Mouse (Mus musculus): ENCODE results near the gene Rassf3. TPM values are rescaled to one million over a fixed set of nuclear protein-coding genes. Genes with fewer than 3 reads are reported as not detected.

Rassf3 gene
- total and polyA plus RNA-seq, 3 experiments = 4.0 to 9.0 (median 7.3) TPM

- in situ Hi-C loops (cut with MboI; ENCODE audit: low pct_ligation_motif_present, low pct_unique_long_range_greater_than_20kb, low sequenced_read_pairs) (no loop called here), dilution Hi-C loops (cut with MboI; ENCODE audit: extremely low pct_ligation_motif_present, extremely low pct_unique_long_range_greater_than_20kb, low sequenced_read_pairs) (no loop called here)
- TF ChIP-seq HCFC1 (IDR thresholded peaks at IDR 0.05; ENCODE audit: low read depth, low read length) (no peak), USF2 (conservative IDR thresholded peaks at IDR 0.05; ENCODE audit: low read depth, low read length) (no peak), USF1 (IDR thresholded peaks at IDR 0.05; ENCODE audit: low read depth, low read length) (no peak), NELFE (IDR thresholded peaks at IDR 0.05; ENCODE audit: low read depth, low read length) (no peak), SMC3 (IDR thresholded peaks at IDR 0.05; ENCODE audit: low read depth, low read length) (no peak), MYC (IDR thresholded peaks at IDR 0.05; ENCODE audit: low read depth, low read length) (no peak), RAD21 (IDR thresholded peaks at IDR 0.05; ENCODE audit: low read depth, low read length) (no peak)
- Histone ChIP-seq H3K4me2 (ENCODE audit: insufficient read depth, low read depth, poor library complexity, severe bottlenecking) (no peak overlapping the region), H3K36me3 (replicated peaks in 1 of 2; ENCODE audit: control insufficient read depth in 1 of 2, insufficient read depth in 1 of 2, low read length in 1 of 2) (no peaks in the 10 kb centered on the region), H3K9me3 (replicated peaks; ENCODE audit: low read length) (no peaks in the 10 kb centered on the region), H3K79me2 (replicated peaks; ENCODE audit: control insufficient read depth, extremely low read depth, insufficient read depth, poor library complexity, severe bottlenecking) (no peaks in the 10 kb centered on the region), H3K4me3 (replicated peaks in 1 of 3; ENCODE audit: low read depth in 2 of 3, low read length in 2 of 3, poor library complexity in 1 of 3) (no peak overlapping the region), H3K27me3 (replicated peaks) (no peaks in the 10 kb centered on the region), H3K9ac (ENCODE audit: insufficient read depth, low read depth) (no peak overlapping the region), H3K4me1 (ENCODE audit: control insufficient read depth in 1 of 2, insufficient read depth in 2 of 2) (peaks cover 5 to 9% of the 10 kb centered on the region in 2 experiments; a peak in 3 of 4 replicates), H3K27ac (ENCODE audit: insufficient read depth, low read depth) (no peak overlapping the region)
- DNase-seq (ENCODE audit: extremely low read depth) = no peak
Observed at GRCm38 (mm10) chr10:121403104-121403503, 73.0 kb downstream of the Rassf3 start.

GRCm38 (mm10) chr10:121401005-121401404 lies 75.1 kb downstream of the Rassf3 start:
- in situ Hi-C loops (cut with MboI; ENCODE audit: low pct_ligation_motif_present, low pct_unique_long_range_greater_than_20kb, low sequenced_read_pairs) (no loop called here), dilution Hi-C loops (cut with MboI; ENCODE audit: extremely low pct_ligation_motif_present, extremely low pct_unique_long_range_greater_than_20kb, low sequenced_read_pairs) (no loop called here)
- no peak for DNase-seq (ENCODE audit: extremely low read depth)
- Histone ChIP-seq H3K79me2 (replicated peaks; ENCODE audit: control insufficient read depth, extremely low read depth, insufficient read depth, poor library complexity, severe bottlenecking) (no peaks in the 10 kb centered on the region), H3K4me2 (ENCODE audit: insufficient read depth, low read depth, poor library complexity, severe bottlenecking) (no peak overlapping the region), H3K4me1 (ENCODE audit: control insufficient read depth in 1 of 2, insufficient read depth in 2 of 2) (peaks cover 5 to 9% of the 10 kb centered on the region in 2 experiments; a peak in 3 of 4 replicates), H3K9ac (ENCODE audit: insufficient read depth, low read depth) (no peak overlapping the region), H3K4me3 (replicated peaks in 1 of 3; ENCODE audit: low read depth in 2 of 3, low read length in 2 of 3, poor library complexity in 1 of 3) (no peak overlapping the region), H3K27ac (ENCODE audit: insufficient read depth, low read depth) (no peak overlapping the region), H3K27me3 (replicated peaks) (no peaks in the 10 kb centered on the region), H3K36me3 (replicated peaks in 1 of 2; ENCODE audit: control insufficient read depth in 1 of 2, insufficient read depth in 1 of 2, low read length in 1 of 2) (peaks cover 6 to 13% of the 10 kb centered on the region in 2 experiments), H3K9me3 (replicated peaks; ENCODE audit: low read length) (no peaks in the 10 kb centered on the region)
- TF ChIP-seq UBTF (IDR thresholded peaks at IDR 0.05; ENCODE audit: low read depth, low read length) (no peak), ZMIZ1 (IDR thresholded peaks at IDR 0.05; ENCODE audit: low read depth, low read length) (no peak), MAZ (IDR thresholded peaks at IDR 0.05; ENCODE audit: low read depth, low read length) (no peak), USF1 (IDR thresholded peaks at IDR 0.05; ENCODE audit: low read depth, low read length) (no peak), EP300 (IDR thresholded peaks at IDR 0.05; ENCODE audit: low read length) (no peak), ETS1 (conservative IDR thresholded peaks at IDR 0.05; ENCODE audit: low read depth, low read length) (no peak), JUN (IDR thresholded peaks at IDR 0.05; ENCODE audit: insufficient read depth, low read depth, low read length) (no peak)

- Histone ChIP-seq H3K9ac (ENCODE audit: insufficient read depth, low read depth) (no peak overlapping the region), H3K27ac (ENCODE audit: insufficient read depth, low read depth) (no peak overlapping the region), H3K27me3 (replicated peaks) (no peaks in the 10 kb centered on the region), H3K4me1 (ENCODE audit: control insufficient read depth in 1 of 2, insufficient read depth in 2 of 2) (peaks cover 5 to 9% of the 10 kb centered on the region in 2 experiments; a peak in 3 of 4 replicates), H3K79me2 (replicated peaks; ENCODE audit: control insufficient read depth, extremely low read depth, insufficient read depth, poor library complexity, severe bottlenecking) (no peaks in the 10 kb centered on the region), H3K9me3 (replicated peaks; ENCODE audit: low read length) (no peaks in the 10 kb centered on the region), H3K4me3 (replicated peaks in 1 of 3; ENCODE audit: low read depth in 2 of 3, low read length in 2 of 3, poor library complexity in 1 of 3) (no peak overlapping the region), H3K36me3 (replicated peaks in 1 of 2; ENCODE audit: control insufficient read depth in 1 of 2, insufficient read depth in 1 of 2, low read length in 1 of 2) (peaks cover 30 to 37% of the 10 kb centered on the region in 2 experiments), H3K4me2 (ENCODE audit: insufficient read depth, low read depth, poor library complexity, severe bottlenecking) (no peak overlapping the region)
- in situ Hi-C loops (cut with MboI; ENCODE audit: low pct_ligation_motif_present, low pct_unique_long_range_greater_than_20kb, low sequenced_read_pairs) = no loop called here
- TF ChIP-seq ZNF384 (IDR thresholded peaks at IDR 0.05; ENCODE audit: low read depth, low read length) (no peak), NRF1 (IDR thresholded peaks at IDR 0.05; ENCODE audit: low read depth, low read length) (no peak), IRF4 (IDR thresholded peaks at IDR 0.05; ENCODE audit: low read depth, low read length) (no peak), E2F4 (IDR thresholded peaks at IDR 0.05; ENCODE audit: insufficient replicate concordance, low read depth, low read length) (no peak), SIN3A (IDR thresholded peaks at IDR 0.05; ENCODE audit: low read length) (no peak), JUND (conservative IDR thresholded peaks at IDR 0.05; ENCODE audit: low read depth, low read length) (no peak)
- dilution Hi-C loops (cut with MboI; ENCODE audit: extremely low pct_ligation_motif_present, extremely low pct_unique_long_range_greater_than_20kb, low sequenced_read_pairs) = no loop called here
- no peak for DNase-seq (ENCODE audit: extremely low read depth)
Observed at GRCm38 (mm10) chr10:121398599-121398998, 77.5 kb downstream of the Rassf3 start.

Measured in CH12.LX (cell line).